Mouse (Mus musculus): Measurements from ENCODE around the gene Hspa12b. TPM values are rescaled to one million over a fixed set of nuclear protein-coding genes. Genes with fewer than 3 reads are reported as not detected.

Hspa12b gene
- polyA plus RNA-seq, 1 experiment, result 3.3 TPM

DNA sequence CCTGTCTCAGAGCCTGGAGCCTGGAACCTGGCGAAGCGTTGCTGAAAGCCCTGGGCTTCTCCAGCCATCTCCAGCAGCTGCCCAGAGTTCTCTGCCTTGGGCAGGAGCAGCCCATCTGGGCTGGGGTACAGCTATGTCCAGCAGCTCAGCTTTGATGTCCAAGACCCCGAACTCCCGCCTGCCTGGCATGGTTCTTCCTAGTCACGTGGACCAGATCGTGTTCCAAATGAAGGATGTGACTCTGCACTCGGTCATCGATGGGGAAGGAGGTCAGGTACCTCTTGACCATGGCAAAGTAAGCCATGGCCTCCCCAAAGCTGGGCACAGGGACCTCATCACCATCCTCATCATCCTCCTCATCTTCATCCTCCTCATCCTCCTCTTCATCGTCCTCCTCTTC, 50.9 kb downstream of the Hspa12b start:
- no peaks in the 10 kb centered on the region for H3K27me3 ChIP-seq (ENCODE audit: control insufficient read depth, insufficient read depth, insufficient read length)
- peak overlapping the region; percentile 58 for H3ac ChIP-seq (ENCODE audit: control insufficient read depth, insufficient read length)
- H3K4me2 ChIP-seq (ENCODE audit: low read depth), result peak overlapping the region; percentile 92
- H3K4me3 ChIP-seq, result peak overlapping the region; percentile 80
- no peaks in the 10 kb centered on the region for H3K36me3 ChIP-seq (ENCODE audit: control insufficient read depth, insufficient read depth)
- peak; percentile 47 for TF ChIP-seq POLR2AphosphoS2 (IDR thresholded peaks at IDR 0.05; ENCODE audit: insufficient read length, low read depth)
- TF ChIP-seq POLR2A (IDR thresholded peaks at IDR 0.05; ENCODE audit: insufficient read length, low read depth), result no peak
- no peak for TF ChIP-seq MAX (IDR thresholded peaks at IDR 0.05; ENCODE audit: low read depth)
- TF ChIP-seq CEBPB (IDR thresholded peaks at IDR 0.05; ENCODE audit: insufficient read depth, poor library complexity, severe bottlenecking), result no peak
- no peak for TF ChIP-seq REST (IDR thresholded peaks at IDR 0.05; ENCODE audit: insufficient read depth, insufficient read length)
- TF ChIP-seq USF1 (IDR thresholded peaks at IDR 0.05; ENCODE audit: low read depth), result peak; percentile 5
- TF ChIP-seq MYOG (IDR thresholded peaks at IDR 0.05; ENCODE audit: control insufficient read depth in 1 of 3, insufficient read depth in 1 of 3, insufficient read length in 2 of 3, low read depth in 2 of 3), result no peak
- peaks cover 36% of the 10 kb centered on the region for H3K79me2 ChIP-seq (ENCODE audit: control insufficient read depth, insufficient read depth)

DNA sequence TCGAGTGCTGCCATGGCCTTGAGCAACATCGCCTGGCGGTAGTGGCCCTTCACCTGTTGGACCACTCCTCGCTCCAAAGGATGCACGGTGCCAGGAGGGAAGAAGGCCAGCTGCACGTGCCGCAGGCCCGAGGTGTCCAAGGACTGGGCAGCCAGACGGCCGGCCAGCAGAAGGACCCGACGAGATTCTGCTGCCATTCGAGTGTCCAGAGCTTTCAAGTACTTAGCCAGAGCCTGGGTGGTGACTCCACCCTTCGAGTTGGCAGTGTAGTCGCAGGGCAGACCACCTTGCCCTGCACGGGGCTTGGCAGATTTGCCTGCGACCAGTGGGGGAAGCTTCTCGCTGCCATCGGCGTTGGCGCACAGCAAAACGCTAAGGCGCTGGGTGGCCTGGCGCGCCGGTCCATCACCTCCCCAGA, 51.8 kb downstream of the Hspa12b start:
- no peak for TF ChIP-seq POLR2AphosphoS2 (IDR thresholded peaks at IDR 0.05; ENCODE audit: insufficient read length, low read depth)
- no peak for TF ChIP-seq MYOD1 (IDR thresholded peaks at IDR 0.05; ENCODE audit: control insufficient read depth in 1 of 3, insufficient read length in 2 of 3, low read depth in 2 of 3)
- no peak for TF ChIP-seq TCF12 (IDR thresholded peaks at IDR 0.05; ENCODE audit: insufficient read depth, poor library complexity, severe bottlenecking)
- no peak for TF ChIP-seq REST (IDR thresholded peaks at IDR 0.05; ENCODE audit: insufficient read depth, insufficient read length)
- TF ChIP-seq E2F4 (IDR thresholded peaks at IDR 0.05; ENCODE audit: insufficient read depth), result no peak
- no peak for TF ChIP-seq CEBPB (IDR thresholded peaks at IDR 0.05; ENCODE audit: insufficient read depth, poor library complexity, severe bottlenecking)
- no peak for TF ChIP-seq USF1 (IDR thresholded peaks at IDR 0.05; ENCODE audit: low read depth)
- no peak for TF ChIP-seq MYOG (IDR thresholded peaks at IDR 0.05; ENCODE audit: control insufficient read depth in 1 of 3, insufficient read depth in 1 of 3, insufficient read length in 2 of 3, low read depth in 2 of 3)
- no peak for TF ChIP-seq SRF (IDR thresholded peaks at IDR 0.05; ENCODE audit: control insufficient read depth, insufficient read length, low read depth)
- no peak for TF ChIP-seq TCF3 (IDR thresholded peaks at IDR 0.05; ENCODE audit: insufficient read length, low read depth)
- TF ChIP-seq MAX (IDR thresholded peaks at IDR 0.05; ENCODE audit: low read depth), result no peak
- no peak for TF ChIP-seq POLR2A (IDR thresholded peaks at IDR 0.05; ENCODE audit: insufficient read length, low read depth)
- Histone ChIP-seq H3K4me3 (peak overlapping the region; percentile 80), H3ac (ENCODE audit: control insufficient read depth, insufficient read length) (peak overlapping the region; percentile 58), H3K79me2 (ENCODE audit: control insufficient read depth, insufficient read depth) (peaks cover 36% of the 10 kb centered on the region), H3K27me3 (ENCODE audit: control insufficient read depth, insufficient read depth, insufficient read length) (no peaks in the 10 kb centered on the region), H3K4me2 (ENCODE audit: low read depth) (peak overlapping the region; percentile 92), H3K36me3 (ENCODE audit: control insufficient read depth, insufficient read depth) (no peaks in the 10 kb centered on the region)

DNA sequence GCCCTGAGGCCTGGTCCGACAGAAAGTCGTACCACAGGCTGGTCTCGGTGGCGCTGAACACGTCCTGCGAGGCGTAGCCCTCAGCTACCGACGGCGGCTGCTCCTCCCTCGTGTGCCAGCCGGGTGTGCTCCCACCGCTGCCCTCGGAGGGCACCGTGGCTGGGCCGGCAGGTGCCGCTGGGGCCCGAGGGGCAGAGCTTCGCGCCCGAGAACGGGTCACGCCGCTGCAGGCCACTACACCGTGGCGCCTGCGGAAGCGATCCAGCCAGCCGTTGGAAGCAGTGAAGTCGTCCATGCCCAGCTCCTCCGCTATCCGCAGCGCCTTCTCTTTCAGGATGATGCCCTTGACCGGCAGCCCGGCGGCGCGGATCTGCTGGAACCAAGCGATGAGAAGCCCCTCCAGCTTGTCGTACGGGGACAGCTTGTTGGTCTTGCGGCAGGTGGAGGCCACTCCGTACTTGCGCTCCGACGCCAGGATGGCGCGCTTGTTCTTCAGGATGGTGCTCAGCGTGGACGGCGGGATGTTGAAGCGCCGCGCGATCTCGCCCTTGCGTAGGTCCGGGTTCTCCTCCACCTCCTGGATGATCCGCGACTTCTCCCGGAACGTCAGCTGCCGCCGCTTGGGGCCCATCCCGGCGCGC, 52.3 kb downstream of the Hspa12b start:
- H3K4me2 ChIP-seq (ENCODE audit: low read depth), result peak overlapping the region; percentile 92
- no peaks in the 10 kb centered on the region for H3K27me3 ChIP-seq (ENCODE audit: control insufficient read depth, insufficient read depth, insufficient read length)
- H3ac ChIP-seq (ENCODE audit: control insufficient read depth, insufficient read length), result peak overlapping the region; percentile 58
- no peaks in the 10 kb centered on the region for H3K36me3 ChIP-seq (ENCODE audit: control insufficient read depth, insufficient read depth)
- TF ChIP-seq E2F4 (IDR thresholded peaks at IDR 0.05; ENCODE audit: insufficient read depth), result no peak
- peak in 1 of 3 experiments; percentile 24 for TF ChIP-seq MYOD1 (IDR thresholded peaks at IDR 0.05; ENCODE audit: control insufficient read depth in 1 of 3, insufficient read length in 2 of 3, low read depth in 2 of 3)
- peak; percentile 67 for TF ChIP-seq POLR2AphosphoS2 (IDR thresholded peaks at IDR 0.05; ENCODE audit: insufficient read length, low read depth)
- peak in 2 of 3 experiments; percentile 13 to 38 for TF ChIP-seq MYOG (IDR thresholded peaks at IDR 0.05; ENCODE audit: control insufficient read depth in 1 of 3, insufficient read depth in 1 of 3, insufficient read length in 2 of 3, low read depth in 2 of 3)
- H3K79me2 ChIP-seq (ENCODE audit: control insufficient read depth, insufficient read depth), result peaks cover 36% of the 10 kb centered on the region
- peak overlapping the region; percentile 80 for H3K4me3 ChIP-seq

DNA sequence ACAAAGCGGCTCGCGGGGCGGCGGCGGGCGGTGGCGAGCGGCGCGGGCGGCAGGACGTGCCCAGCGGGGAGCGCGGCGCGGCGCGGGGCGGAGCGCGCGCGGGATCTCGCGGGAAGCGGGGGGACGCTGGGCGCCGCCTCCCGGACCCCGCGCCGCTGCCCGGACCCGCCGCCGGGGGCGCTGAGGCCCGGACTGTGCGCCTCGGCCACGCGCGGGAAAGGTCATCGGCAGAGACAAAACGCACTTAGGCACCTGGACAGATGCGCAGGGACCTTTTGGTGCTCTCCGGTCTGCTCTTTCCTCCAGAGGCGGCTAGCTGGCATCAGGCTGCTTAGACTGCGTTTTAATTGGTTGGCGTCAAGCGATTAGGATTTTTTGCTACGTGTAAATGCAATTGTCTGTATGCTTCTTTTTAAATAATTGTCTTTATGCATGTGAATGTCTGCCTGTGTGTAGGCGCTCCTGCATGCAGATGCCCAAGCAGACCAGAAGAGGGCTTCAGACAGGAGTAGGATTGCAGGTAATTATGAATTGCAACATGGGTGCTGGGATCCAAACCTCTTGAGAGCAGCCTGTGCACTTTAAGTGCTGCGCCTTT, 53.0 kb downstream of the Hspa12b start, which contains the start of gene Cenpb:
Cenpb (minus strand) TSS at position 78 of the 598 bp plus-strand sequence.
- Histone ChIP-seq H3K27me3 (ENCODE audit: control insufficient read depth, insufficient read depth, insufficient read length) (no peaks in the 10 kb centered on the region), H3ac (ENCODE audit: control insufficient read depth, insufficient read length) (peak within 1 kb of the TSS; percentile 58), H3K4me3 (peak within 1 kb of the TSS; percentile 80), H3K4me2 (ENCODE audit: low read depth) (peak within 1 kb of the TSS; percentile 92), H3K79me2 (ENCODE audit: control insufficient read depth, insufficient read depth) (peaks cover 36% of the 10 kb centered on the region), H3K36me3 (ENCODE audit: control insufficient read depth, insufficient read depth) (no peaks in the 10 kb centered on the region)
- TF ChIP-seq MYOD1 (IDR thresholded peaks at IDR 0.05; ENCODE audit: control insufficient read depth in 1 of 3, insufficient read length in 2 of 3, low read depth in 2 of 3) (peak in 1 of 3 experiments; percentile 52), MAX (IDR thresholded peaks at IDR 0.05; ENCODE audit: low read depth) (no peak), POLR2AphosphoS2 (IDR thresholded peaks at IDR 0.05; ENCODE audit: insufficient read length, low read depth) (peak; percentile 67), CEBPB (IDR thresholded peaks at IDR 0.05; ENCODE audit: insufficient read depth, poor library complexity, severe bottlenecking) (no peak), MYOG (IDR thresholded peaks at IDR 0.05; ENCODE audit: control insufficient read depth in 1 of 3, insufficient read depth in 1 of 3, insufficient read length in 2 of 3, low read depth in 2 of 3) (peak in 1 of 3 experiments; percentile 23), REST (IDR thresholded peaks at IDR 0.05; ENCODE audit: insufficient read depth, insufficient read length) (no peak), TCF3 (IDR thresholded peaks at IDR 0.05; ENCODE audit: insufficient read length, low read depth) (no peak), SRF (IDR thresholded peaks at IDR 0.05; ENCODE audit: control insufficient read depth, insufficient read length, low read depth) (no peak), POLR2A (IDR thresholded peaks at IDR 0.05; ENCODE audit: insufficient read length, low read depth) (peak; percentile 75), USF1 (IDR thresholded peaks at IDR 0.05; ENCODE audit: low read depth) (no peak), E2F4 (IDR thresholded peaks at IDR 0.05; ENCODE audit: insufficient read depth) (peak; percentile 56), TCF12 (IDR thresholded peaks at IDR 0.05; ENCODE audit: insufficient read depth, poor library complexity, severe bottlenecking) (no peak)

All from myocyte (in vitro differentiated cells).